Mouse (Mus musculus) cerebellum, postnatal 25 days (tissue): Measurements from ENCODE around the gene Spata21.
A peak's percentile ranks its signal among the peaks of the same experiment; 100 is the strongest.

Experiments
- DNase-seq, 2 experiments: peaks; one replicate each; pipeline ENCODE4 v3.0.0; 2021; ENCODE audit warnings: mixed read lengths in 2 of 2

Gene Spata21

GRCm38 (mm10) chr4:141088033-141088432 lies at the start of gene Spata21:
Spata21 (plus strand) TSS chr4:141088333.
- no peak for DNase-seq

- no peak for DNase-seq
These were observed 47.0 kb upstream of the Spata21 start for GRCm38 (mm10) chr4:141041117-141041516.

GRCm38 (mm10) chr4:141044816-141045215 lies 43.3 kb upstream of the Spata21 start:
- DNase-seq: peak; percentile 57 to 74

GRCm38 (mm10) chr4:141048810-141049475 lies 39.2 kb upstream of the Spata21 start:
- DNase-seq: no peak

- DNase-seq: no peak
These were observed 38.7 kb upstream of the Spata21 start for GRCm38 (mm10) chr4:141049476-141049835.

- peak; percentile 33 to 51 for DNase-seq
These were observed 35.7 kb upstream of the Spata21 start for GRCm38 (mm10) chr4:141052442-141052841.

- DNase-seq: peak in 1 of 2 experiments; percentile 17
These were observed 35.0 kb upstream of the Spata21 start for GRCm38 (mm10) chr4:141053138-141053537.

- peak; percentile 77 to 82 for DNase-seq
These were observed 34.5 kb upstream of the Spata21 start for GRCm38 (mm10) chr4:141053568-141054161.

- DNase-seq: no peak
These were observed 31.2 kb upstream of the Spata21 start for GRCm38 (mm10) chr4:141056970-141057369.

- DNase-seq: no peak
These were observed 29.3 kb upstream of the Spata21 start for GRCm38 (mm10) chr4:141058835-141059234.

- no peak for DNase-seq
These were observed 28.3 kb upstream of the Spata21 start for GRCm38 (mm10) chr4:141059616-141060425.

- peak; percentile 100 for DNase-seq
These were observed 27.5 kb upstream of the Spata21 start, which contains the start of gene Crocc for GRCm38 (mm10) chr4:141060426-141061301. Crocc (minus strand) TSS chr4:141060550.

GRCm38 (mm10) chr4:141064104-141064659 lies 24.0 kb upstream of the Spata21 start:
- DNase-seq: no peak

GRCm38 (mm10) chr4:141065123-141065522 lies 23.0 kb upstream of the Spata21 start:
- DNase-seq: peak; percentile 85 to 90

- peak; percentile 79 to 84 for DNase-seq
These were observed 21.2 kb upstream of the Spata21 start for GRCm38 (mm10) chr4:141066709-141067515.

- DNase-seq: peak in 1 of 2 experiments; percentile 59
These were observed 20.6 kb upstream of the Spata21 start for GRCm38 (mm10) chr4:141067516-141068046.

GRCm38 (mm10) chr4:141068655-141069054 lies 19.5 kb upstream of the Spata21 start:
- no peak for DNase-seq

- DNase-seq: peak; percentile 68 to 76
These were observed 18.4 kb upstream of the Spata21 start for GRCm38 (mm10) chr4:141069731-141070130.

GRCm38 (mm10) chr4:141072502-141072901 lies 15.6 kb upstream of the Spata21 start:
- DNase-seq: no peak

- peak; percentile 59 to 81 for DNase-seq
These were observed 14.5 kb upstream of the Spata21 start for GRCm38 (mm10) chr4:141073661-141074060.

GRCm38 (mm10) chr4:141074109-141074508 lies 14.0 kb upstream of the Spata21 start:
- no peak for DNase-seq
